8 mouse cellular contexts compared by ENCODE assay signal in genomic region chr2:128698693-128699181, GRCm38 (mm10). TPM values are rescaled to one million over a fixed set of nuclear protein-coding genes. Genes with fewer than 3 reads are reported as not detected.
A peak's percentile ranks its signal among the peaks of the same experiment; 100 is the strongest.
DNase-seq lines count a peak whose midpoint lies in the region; ATAC-seq lines count a peak whose summit lies in the region.

Gene Mertk, plus strand, starts transcription at chr2:128698956.

- peak within 1 kb of the TSS; percentile 51 for H3K4me3 ChIP-seq in hindbrain, embryonic 13.5 days
- peak within 1 kb of the TSS; percentile 68 for H3K4me3 ChIP-seq in lung, embryonic 15.5 days

- WGBS in hindbrain, embryonic 13.5 days = under 1% methylated on average over 29 of the region's 30 CpGs
- WGBS in lung, embryonic 15.5 days = under 1% methylated on average over 30 of the region's 30 CpGs

- DNase-seq in adipocyte (ENCODE audit: low spot score) = peak; percentile 99
- peak; percentile 48 to 64 for DNase-seq in cerebellum, postnatal 14 days
- peak; percentile 35 to 62 for DNase-seq in frontal cortex, postnatal 25 days (ENCODE audit: low spot score in 2 of 2)
- DNase-seq in layer of hippocampus, postnatal 10 days (ENCODE audit: low spot score in 2 of 2) = peak; percentile 73 to 80
- peak; percentile 90 for DNase-seq in ovary, postnatal 36 days (ENCODE audit: low spot score)
- peak; percentile 93 to 94 for DNase-seq in urinary bladder, postnatal 4 days (ENCODE audit: low spot score in 2 of 2)

- H3K27me3 ChIP-seq in hindbrain, embryonic 13.5 days = peaks cover 40% of the 10 kb centered on the region
- no peaks in the 10 kb centered on the region for H3K27me3 ChIP-seq in lung, embryonic 15.5 days

- peak within 1 kb of the TSS; percentile 88 for H3K4me2 ChIP-seq in hindbrain, embryonic 13.5 days
- peak within 1 kb of the TSS; percentile 91 for H3K4me2 ChIP-seq in lung, embryonic 15.5 days

- 0 out of 2 replicates have a peak within 1 kb of the TSS, but pooled peaks have one; percentile 44 for H3K27ac ChIP-seq in hindbrain, embryonic 13.5 days
- peak within 1 kb of the TSS; percentile 91 for H3K27ac ChIP-seq in lung, embryonic 15.5 days

- peak within 1 kb of the TSS; percentile 66 for H3K9ac ChIP-seq in hindbrain, embryonic 13.5 days
- H3K9ac ChIP-seq in lung, embryonic 15.5 days = peak within 1 kb of the TSS; percentile 72

- H3K4me1 ChIP-seq in hindbrain, embryonic 13.5 days (replicated peaks) = peaks cover 22% of the 10 kb centered on the region
- H3K4me1 ChIP-seq in lung, embryonic 15.5 days = peaks cover 11% of the 10 kb centered on the region

- H3K36me3 ChIP-seq in hindbrain, embryonic 13.5 days = no peaks in the 10 kb centered on the region
- H3K36me3 ChIP-seq in lung, embryonic 15.5 days = no peaks in the 10 kb centered on the region

- H3K9me3 ChIP-seq in hindbrain, embryonic 13.5 days = no peaks in the 10 kb centered on the region
- no peaks in the 10 kb centered on the region for H3K9me3 ChIP-seq in lung, embryonic 15.5 days

- ATAC-seq in hindbrain, embryonic 13.5 days (ENCODE audit: low FRiP score) = peak; percentile 92
- peak; percentile 96 for ATAC-seq in lung, embryonic 15.5 days (ENCODE audit: borderline replicate concordance, extremely low read depth, low FRiP score, low TSS enrichment)

RNA-seq across cellular contexts. Expression of gene Mertk, which starts in this region (rescaled TPM):
- 2.0 and 2.1 TPM in 2 replicates for polyA plus RNA-seq in hindbrain, embryonic 13.5 days (2015; fragmentation: Nextera tagmentation; extraction: Ambion mirVana)
- 10 to 100 TPM; 16.1 to 21.9 TPM for total RNA-seq in layer of hippocampus, postnatal 10 days (2021)
- 4.1 and 5.6 TPM in 2 replicates for polyA plus RNA-seq in lung, embryonic 15.5 days (2015; fragmentation: Nextera tagmentation; extraction: Ambion mirVana)

Comparison
In these comparisons a context has a peak if more than half of its experiments do, and no peak if none do; other contexts are left out.
1. Peak in every context shown above with its lines: DNase-seq, ATAC-seq, H3K4me3 ChIP-seq and H3K27ac ChIP-seq.
2. DNase-seq: peak in every context shown above with its lines; median percentile 99 in adipocyte; 94 in urinary bladder, postnatal 4 days; 90 in ovary, postnatal 36 days; 76 in layer of hippocampus, postnatal 10 days; 56 in cerebellum, postnatal 14 days; 48 in frontal cortex, postnatal 25 days.